ENCODE assay signal across 9 mouse cellular contexts in genomic region chr7:99580247-99580646, GRCm38 (mm10). TPM values are rescaled to one million over a fixed set of nuclear protein-coding genes. Genes with fewer than 3 reads are reported as not detected.
DNase-seq lines count a peak whose midpoint lies in the region; ATAC-seq and TF ChIP-seq lines count a peak whose summit lies in the region.
"Had no signal": no experiment of that assay in that cellular context is flagged by ENCODE, and none has a peak within 500 bp of the region (broad histone marks: within the 10 kb centered on the region; RNA-seq: fewer than 3 reads in every experiment).

No protein-coding gene starts in this region.

- peak overlapping the region; percentile 50 for H3K4me3 ChIP-seq in cerebellum, adult 2 months (replicated peaks; ENCODE audit: insufficient read depth, low read depth, low read length)
- no peak overlapping the region for H3K4me3 ChIP-seq in lung, embryonic 15.5 days
- no peak overlapping the region for H3K4me3 ChIP-seq in midbrain, embryonic 15.5 days
- H3K4me3 ChIP-seq in kidney, embryonic 14.5 days (ENCODE audit: low read length), result no peak overlapping the region

- DNase-seq in cerebellum, adult 2 months, result no peak
- DNase-seq in lung, postnatal 14 days, result no peak
- DNase-seq in gastrocnemius, postnatal 4 days (ENCODE audit: low spot score in 2 of 2), result no peak
- DNase-seq: kidney, adult 11 months had no signal

- ATAC-seq in cerebellum, adult (ENCODE audit: insufficient number of reproducible peaks, low FRiP score, low TSS enrichment), result no peak
- no peak for ATAC-seq in lung, embryonic 15.5 days (ENCODE audit: borderline replicate concordance, extremely low read depth, low FRiP score, low TSS enrichment)
- peak; percentile 82 for ATAC-seq in granulocyte monocyte progenitor cell, adult 5-6 weeks (replicated peaks; ENCODE audit: poor library complexity, severe bottlenecking)
- no peak for ATAC-seq in midbrain, embryonic 15.5 days (replicated peaks)
- no peak for ATAC-seq in kidney, embryonic 14.5 days (ENCODE audit: low FRiP score, low TSS enrichment)

- no peak for TF ChIP-seq CTCF in cerebellum, adult 2 months (IDR thresholded peaks at IDR 0.05; ENCODE audit: borderline replicate concordance, insufficient read depth, low read depth, low read length)

- peak overlapping the region; percentile 27; the same call in 1 of the 2 replicates for H3K27ac ChIP-seq in cerebellum, adult 2 months (ENCODE audit: insufficient read depth, low read length)
- H3K27ac ChIP-seq in lung, embryonic 15.5 days, result peak overlapping the region; percentile 44; the same call in 1 of the 2 replicates
- 0 out of 2 replicates have a peak overlapping the region, but pooled peaks have one; percentile 40 for H3K27ac ChIP-seq in midbrain, embryonic 15.5 days
- no peak overlapping the region for H3K27ac ChIP-seq in kidney, embryonic 14.5 days (ENCODE audit: low read depth, low read length)

- H3K9ac ChIP-seq in lung, embryonic 15.5 days, result no peak overlapping the region
- H3K9ac ChIP-seq in midbrain, embryonic 15.5 days, result no peak overlapping the region
- no peak overlapping the region for H3K9ac ChIP-seq in kidney, embryonic 14.5 days (ENCODE audit: low read depth, low read length)

- TF ChIP-seq POLR2A in cerebellum, adult 2 months (IDR thresholded peaks at IDR 0.05; ENCODE audit: borderline replicate concordance, insufficient read depth, low read length), result no peak

- peaks cover 8% of the 10 kb centered on the region; the same call in 1 of the 2 replicates for H3K4me1 ChIP-seq in cerebellum, adult 2 months (ENCODE audit: control insufficient read depth, insufficient read depth, low read length)
- peaks cover 49% of the 10 kb centered on the region for H3K4me1 ChIP-seq in lung, embryonic 15.5 days
- peaks cover 24% of the 10 kb centered on the region for H3K4me1 ChIP-seq in midbrain, embryonic 15.5 days
- H3K4me1 ChIP-seq in kidney, embryonic 14.5 days (ENCODE audit: control insufficient read depth, insufficient read depth, low read length), result no peaks in the 10 kb centered on the region; the same call in 1 of the 2 replicates

- 59% methylated on average over 6 of the region's 6 CpGs for WGBS in cerebellum, adult 2 months
- WGBS in lung, embryonic 15.5 days, result 49% methylated on average over 6 of the region's 6 CpGs
- WGBS in midbrain, embryonic 15.5 days, result 43% methylated on average over 6 of the region's 6 CpGs
- 29% methylated on average over 6 of the region's 6 CpGs for WGBS in kidney, embryonic 14.5 days

- H3K36me3 ChIP-seq in lung, embryonic 15.5 days, result no peaks in the 10 kb centered on the region
- peaks cover 5% of the 10 kb centered on the region; the same call in 1 of the 2 replicates for H3K36me3 ChIP-seq in midbrain, embryonic 15.5 days (replicated peaks)
- H3K36me3 ChIP-seq in kidney, embryonic 14.5 days (ENCODE audit: control insufficient read depth, insufficient read depth, low read length), result no peaks in the 10 kb centered on the region

- peak overlapping the region; percentile 4; the same call in 1 of the 2 replicates for H3K4me2 ChIP-seq in lung, embryonic 15.5 days
- peak overlapping the region; percentile 23; the same call in 1 of the 2 replicates for H3K4me2 ChIP-seq in midbrain, embryonic 15.5 days
- H3K4me2 ChIP-seq in kidney, embryonic 14.5 days (replicated peaks; ENCODE audit: low read depth, low read length), result no peak overlapping the region

- H3K9me3 ChIP-seq in lung, embryonic 15.5 days, result no peaks in the 10 kb centered on the region
- H3K9me3 ChIP-seq in midbrain, embryonic 15.5 days, result no peaks in the 10 kb centered on the region
- no peaks in the 10 kb centered on the region for H3K9me3 ChIP-seq in kidney, embryonic 14.5 days (ENCODE audit: control insufficient read depth, low read length)

- no peaks in the 10 kb centered on the region for H3K27me3 ChIP-seq in cerebellum, adult 2 months (ENCODE audit: control insufficient read depth, insufficient read depth, low read length)
- H3K27me3 ChIP-seq in lung, embryonic 15.5 days, result no peaks in the 10 kb centered on the region
- H3K27me3 ChIP-seq in midbrain, embryonic 15.5 days (replicated peaks), result no peaks in the 10 kb centered on the region
- H3K27me3 ChIP-seq in kidney, embryonic 14.5 days (ENCODE audit: control insufficient read depth, insufficient read depth, low read length), result no peaks in the 10 kb centered on the region; the same call in 1 of the 2 replicates

RNA-seq across cellular contexts. Expression of gene Arrb1, which starts 45.0 kb away (rescaled TPM):
- 111 and 115 TPM in 2 replicates for polyA plus RNA-seq in cerebellum, adult 2 months (2012; rRNA removed)
- 16.1 and 17.5 TPM in 2 replicates for polyA plus RNA-seq in lung, embryonic 15.5 days (2015; fragmentation: Nextera tagmentation; extraction: Ambion mirVana)
- 35.3 and 40.1 TPM in 2 replicates for total RNA-seq in granulocyte monocyte progenitor cell, adult 5-6 weeks (2014; fragmentation: Nextera tagmentation)
- total RNA-seq in granulocyte monocyte progenitor cell, adult 5-6 weeks (2017), result 24.1 and 36.6 TPM in 2 replicates
- 20.1 and 20.3 TPM in 2 replicates for polyA plus RNA-seq in midbrain, embryonic 15.5 days (2015; fragmentation: Nextera tagmentation; extraction: Ambion mirVana)
- 3.5 and 3.6 TPM in 2 replicates for polyA plus RNA-seq in kidney, embryonic 14.5 days (2014; fragmentation: Nextera tagmentation; extraction: Ambion mirVana)
- total RNA-seq in gastrocnemius, postnatal 4 days (2021), result 10 to 100 TPM; 30.7 to 32.6 TPM

RNA-seq across cellular contexts. Expression of gene Tpbgl, which starts 46.7 kb away (rescaled TPM):
- polyA plus RNA-seq in cerebellum, adult 2 months (2012; rRNA removed), result 4.0 and 4.8 TPM in 2 replicates
- polyA plus RNA-seq in lung, embryonic 15.5 days (2015; fragmentation: Nextera tagmentation; extraction: Ambion mirVana), result 0.89 and 1.1 TPM in 2 replicates
- total RNA-seq in granulocyte monocyte progenitor cell, adult 5-6 weeks (2014; fragmentation: Nextera tagmentation), result not detected in 2 replicates
- not detected in 2 replicates for total RNA-seq in granulocyte monocyte progenitor cell, adult 5-6 weeks (2017)
- 1.1 and 1.4 TPM in 2 replicates for polyA plus RNA-seq in midbrain, embryonic 15.5 days (2015; fragmentation: Nextera tagmentation; extraction: Ambion mirVana)
- 0.50 and 0.83 TPM in 2 replicates for polyA plus RNA-seq in kidney, embryonic 14.5 days (2014; fragmentation: Nextera tagmentation; extraction: Ambion mirVana)
- total RNA-seq in gastrocnemius, postnatal 4 days (2021), result 10 to 100 TPM; 28.6 to 32.5 TPM
